Mouse (Mus musculus) heart, postnatal 10 days (tissue): ENCODE results near the gene Exosc2. TPM values are rescaled to one million over a fixed set of nuclear protein-coding genes. Genes with fewer than 3 reads are reported as not detected.
"Not testable (repeated sequence)": the region's sequence is repeated elsewhere in the genome, so short reads cannot be mapped to it uniquely, and the experiment has no call there.

ENCODE experiments used
- DNase-seq, 2 experiments: peaks; one replicate each; pipeline ENCODE4 v3.0.0; 2021
- intact Hi-C: fragments of 180-260 bp; cut with DNase I; formaldehyde crosslinking; loops from one replicate; pipeline ENCODE4 v1.15.1; 2025
- total RNA-seq, 2 experiments: library from RNA; stranded (reverse); gene quantifications; 2 replicates each; pipeline ENCODE4 v1.2.3; 2021

Gene Exosc2
- total RNA-seq, 2 experiments from 2014 or later = 14.1 to 16.0 TPM

DNA sequence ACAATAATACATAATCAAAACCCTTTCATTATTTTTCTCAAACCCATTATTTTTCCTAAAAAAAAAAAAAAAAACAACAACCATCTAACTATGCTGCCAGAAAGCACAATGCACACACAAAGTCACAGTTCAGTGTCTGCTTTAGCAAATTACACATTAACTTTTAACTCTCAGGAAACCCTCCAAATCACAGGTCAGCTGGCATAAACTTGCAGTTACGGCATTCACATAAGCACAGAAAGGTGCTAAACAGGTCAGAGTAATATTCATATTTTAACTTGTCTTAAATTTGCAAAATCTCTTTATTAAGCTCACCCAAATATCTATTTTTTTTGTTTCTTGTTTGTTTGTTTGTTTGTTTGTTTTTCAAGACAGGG lies 6.7 kb upstream of the Exosc2 start:
- no peak for DNase-seq
- intact Hi-C loops = no loop called here

DNA sequence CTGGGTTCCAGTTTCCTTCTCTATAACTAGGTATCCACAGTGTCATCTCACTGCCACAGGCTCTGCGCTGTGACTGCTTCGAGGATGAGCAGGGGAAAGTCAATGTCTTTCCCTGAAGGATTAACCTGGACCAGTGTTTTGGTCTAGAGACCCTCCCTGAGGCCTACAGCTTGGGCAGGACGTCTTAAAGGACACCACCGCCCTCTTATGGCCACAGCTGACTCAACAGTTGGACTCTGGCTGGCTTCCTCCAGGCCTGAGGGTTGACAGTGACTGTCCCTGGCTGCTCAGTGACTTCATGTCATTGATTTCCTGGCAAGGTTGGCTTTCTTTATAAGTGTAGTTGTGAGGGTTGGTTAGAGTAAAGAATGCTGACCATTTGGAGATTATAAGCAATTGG lies 3.2 kb upstream of the Exosc2 start:
- intact Hi-C loops = no loop called here
- DNase-seq = peak; percentile 26 to 55

- no peak for DNase-seq
- intact Hi-C loops = no loop called here
Observed at GRCm38 (mm10) chr2:31678641-31679040, 8.1 kb downstream of the Exosc2 start.

- DNase-seq = not testable (repeated sequence)
- intact Hi-C loops = loop anchor here (10.0 kb wide), 1 partner anchor 454 kb away; no protein-coding TSS in a partner anchor
Observed at GRCm38 (mm10) chr2:31681051-31681707, 10.7 kb downstream of the Exosc2 start.

GRCm38 (mm10) chr2:31681731-31682235 lies 11.3 kb downstream of the Exosc2 start:
- DNase-seq = no peak
- intact Hi-C loops = loop anchor here (2.0 to 10.0 kb wide), 2 partner anchors 165 to 453 kb away; partner anchors contain the start of gene Fibcd1

- DNase-seq = peak; percentile 63 to 79
- intact Hi-C loops = loop anchor here (1.0 to 10.0 kb wide), 3 partner anchors 163 to 451 kb away; partner anchors contain the start of gene Fibcd1
Observed at GRCm38 (mm10) chr2:31683666-31684065, 13.2 kb downstream of the Exosc2 start.

DNA sequence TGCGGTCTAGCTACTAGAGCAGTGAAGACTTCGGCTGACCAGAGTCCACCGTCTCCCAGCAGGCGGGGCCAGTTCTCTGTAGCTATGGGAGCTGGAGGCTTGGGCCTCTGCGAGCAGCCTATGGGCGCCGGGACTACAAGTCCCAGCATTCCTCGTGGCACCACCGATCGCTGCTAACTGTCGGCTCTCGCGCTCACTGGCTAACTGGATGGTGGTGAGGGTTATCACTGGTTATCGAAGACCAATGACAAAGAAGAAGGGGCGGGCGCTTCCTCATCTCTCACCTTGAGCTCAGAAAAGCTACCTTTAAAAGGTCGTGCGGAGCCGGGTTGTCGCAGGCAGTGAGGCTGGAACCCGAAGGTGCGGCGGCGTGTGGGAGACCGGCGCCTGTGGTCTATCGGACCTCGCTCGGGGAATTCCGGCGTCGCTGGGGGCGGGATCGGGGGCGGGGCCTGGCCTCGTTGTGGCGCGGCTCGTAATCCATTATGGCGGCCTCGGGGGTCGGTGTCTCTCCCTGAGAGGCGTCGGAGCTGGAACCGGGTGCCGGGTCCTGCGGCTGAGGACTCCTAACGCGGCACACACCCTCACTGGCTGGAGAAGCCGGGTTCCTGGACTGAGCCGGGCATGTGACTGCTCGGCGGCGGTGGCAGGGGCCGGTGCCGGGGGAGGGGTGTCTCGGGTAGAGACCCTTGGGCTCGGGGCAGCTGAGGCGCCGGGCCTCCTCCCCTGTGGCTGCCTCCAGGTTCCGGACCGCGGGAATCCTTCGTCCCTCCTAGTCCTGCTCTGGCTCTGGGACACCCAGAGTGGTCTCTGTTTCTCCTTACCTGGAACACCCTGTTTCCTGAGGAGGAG lies 17.8 kb downstream of the Exosc2 start, which contains the start of gene Abl1:
Gene Abl1, plus strand, starts transcription at position 303 of the 852 bp plus-strand sequence.
- intact Hi-C loops = loop anchor here (10.0 kb wide), 1 partner anchor 447 kb away; no protein-coding TSS in a partner anchor
- peak; percentile 97 to 98 for DNase-seq

DNA sequence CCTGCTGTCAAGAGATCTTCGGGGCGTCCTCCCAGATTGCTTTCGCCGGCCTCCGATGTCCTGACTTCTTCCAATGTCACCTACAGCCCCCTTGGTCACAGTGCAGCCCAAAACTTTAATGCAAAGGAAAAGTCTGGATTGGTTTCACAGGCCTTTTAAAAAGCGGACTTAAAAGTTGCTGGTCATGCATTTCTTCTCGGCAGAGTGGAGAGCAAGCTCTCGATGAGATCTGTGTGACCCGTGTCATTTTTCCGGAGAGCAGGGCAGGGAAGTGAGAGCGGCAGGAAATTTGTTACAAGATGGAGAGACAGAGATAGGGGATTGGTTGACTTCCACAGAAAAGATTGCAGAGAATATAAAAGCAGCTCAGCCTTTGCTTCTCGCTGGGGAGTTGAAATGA lies 18.5 kb downstream of the Exosc2 start:
- DNase-seq = peak in 1 of 2 experiments; percentile 39
- intact Hi-C loops = loop anchor here (10.0 kb wide), 1 partner anchor 446 kb away; no protein-coding TSS in a partner anchor

- peak in 1 of 2 experiments; percentile 34 for DNase-seq
- intact Hi-C loops = no loop called here
Observed at GRCm38 (mm10) chr2:31690063-31690462, 19.5 kb downstream of the Exosc2 start.

GRCm38 (mm10) chr2:31698209-31698608 lies 27.7 kb downstream of the Exosc2 start:
- DNase-seq = no peak
- intact Hi-C loops = no loop called here

DNA sequence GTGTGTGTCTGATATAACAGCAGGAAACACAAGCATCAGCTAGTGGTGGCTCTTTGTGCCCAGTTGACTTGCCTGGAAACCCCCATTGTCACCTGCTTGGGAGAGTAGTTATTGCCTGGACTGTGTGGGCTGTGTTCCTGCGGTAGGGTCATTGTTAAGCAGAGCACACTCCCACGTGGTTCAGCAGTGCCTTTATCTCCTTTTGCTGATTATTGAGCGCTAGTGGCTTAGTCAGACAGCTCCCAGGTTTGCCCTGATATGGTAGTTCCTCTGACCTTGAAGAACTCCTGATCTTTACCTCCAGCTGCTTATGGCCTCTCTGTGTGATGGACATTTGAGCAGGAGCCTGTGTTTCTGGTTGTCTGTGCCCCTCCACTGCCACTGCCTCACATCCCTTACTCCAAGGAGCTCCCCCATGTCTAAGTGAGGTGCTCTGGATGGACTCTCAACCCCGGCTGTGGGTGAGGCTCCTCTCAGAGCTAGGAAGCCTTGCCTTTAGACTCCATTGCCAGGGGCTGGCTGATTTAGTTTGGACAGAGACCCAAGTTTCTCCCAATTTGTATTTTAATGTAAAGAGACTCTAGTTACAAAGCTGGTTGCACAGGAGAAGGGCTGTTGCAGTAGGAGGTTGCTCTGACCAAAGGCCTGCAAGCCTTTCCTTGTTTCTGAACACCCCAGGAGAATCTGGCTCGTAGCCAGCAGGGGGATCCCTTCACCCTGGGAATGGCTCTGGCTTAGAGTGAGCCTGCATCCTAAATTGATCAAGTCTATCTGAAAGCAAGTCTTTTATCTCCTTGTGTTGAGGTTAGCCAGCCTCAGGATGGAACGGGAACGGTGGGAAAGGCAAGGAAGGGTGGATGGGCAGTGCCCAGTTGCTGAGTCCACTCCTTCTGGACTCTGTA lies 30.3 kb downstream of the Exosc2 start:
- intact Hi-C loops = no loop called here

GRCm38 (mm10) chr2:31703226-31703625 lies 32.7 kb downstream of the Exosc2 start:
- no peak for DNase-seq
- intact Hi-C loops = no loop called here

More for the DNA sequence above, 30.3 kb downstream of the Exosc2 start:
- peak in 1 of 2 experiments; percentile 20 for DNase-seq

- DNase-seq = no peak
- intact Hi-C loops = no loop called here
Observed at GRCm38 (mm10) chr2:31705914-31706313, 35.4 kb downstream of the Exosc2 start.

- intact Hi-C loops = no loop called here
- no peak for DNase-seq
Observed at GRCm38 (mm10) chr2:31706531-31706930, 36.0 kb downstream of the Exosc2 start.

DNA sequence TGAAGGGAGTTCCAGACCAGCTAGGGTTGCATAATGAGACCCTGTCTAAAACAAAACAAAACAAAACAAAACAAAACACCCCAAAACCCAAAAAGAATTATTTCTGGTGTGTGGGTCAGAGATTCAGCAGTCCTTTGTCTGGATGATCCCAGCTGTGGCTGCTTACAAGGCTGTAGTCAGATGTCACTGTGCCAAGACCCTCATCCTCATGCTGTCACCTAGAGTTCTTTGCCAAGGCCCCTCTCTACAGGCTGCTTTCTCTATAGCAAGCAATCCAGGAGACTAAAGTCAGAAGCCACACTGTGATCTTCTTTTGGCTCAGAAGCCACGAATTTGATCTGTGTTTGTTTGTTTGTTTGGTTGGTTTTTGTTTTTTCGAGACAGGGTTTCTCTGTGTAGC lies 42.2 kb downstream of the Exosc2 start:
- DNase-seq = no peak

GRCm38 (mm10) chr2:31713813-31714212 lies 43.3 kb downstream of the Exosc2 start:
- DNase-seq = no peak
- intact Hi-C loops = no loop called here

More for the DNA sequence above, 42.2 kb downstream of the Exosc2 start:
- intact Hi-C loops = no loop called here

DNA sequence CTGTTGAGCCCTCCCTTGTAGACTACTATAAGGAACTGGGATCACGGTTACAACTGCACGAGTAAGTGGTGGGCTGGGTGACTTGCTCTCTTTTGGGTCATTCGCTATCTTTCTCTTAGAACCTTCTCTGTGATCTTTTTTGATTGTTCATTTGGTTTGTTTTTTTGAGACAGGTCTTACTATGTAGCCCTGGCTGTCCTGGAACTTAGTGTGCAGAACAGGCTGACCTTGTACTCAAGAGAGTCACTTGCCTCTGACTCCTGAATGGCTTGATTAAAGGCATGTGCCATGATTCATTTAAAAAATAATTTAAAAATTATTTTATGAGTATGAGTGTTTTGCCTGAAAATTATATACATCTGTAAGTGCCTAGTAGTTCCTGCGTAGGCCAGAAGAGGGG lies 44.3 kb downstream of the Exosc2 start:
- intact Hi-C loops = no loop called here
- DNase-seq = no peak

DNA sequence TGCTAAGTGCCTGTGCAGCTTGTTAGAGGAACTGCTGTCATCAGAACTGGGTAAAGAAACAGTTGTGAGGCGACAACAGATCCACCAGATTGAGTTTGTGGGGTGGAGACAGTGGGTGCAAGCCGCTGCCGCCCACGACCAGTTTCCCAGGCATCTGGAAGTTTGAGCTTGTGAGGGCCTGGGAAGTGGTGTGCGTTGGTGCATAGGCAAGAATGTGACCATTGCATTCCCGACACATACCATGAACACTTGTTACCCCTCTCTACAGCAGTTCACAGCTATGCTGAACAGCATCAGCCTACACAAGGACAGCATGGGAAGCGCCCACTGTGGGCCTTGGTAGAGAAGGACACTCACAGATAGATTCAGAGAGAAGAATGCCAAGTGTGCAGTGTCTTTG lies 45.5 kb downstream of the Exosc2 start:
- intact Hi-C loops = no loop called here
- DNase-seq = no peak

- intact Hi-C loops = no loop called here
- DNase-seq = no peak
Observed at GRCm38 (mm10) chr2:31719202-31719880, 48.8 kb downstream of the Exosc2 start.

- no peak for DNase-seq
- intact Hi-C loops = no loop called here
Observed at GRCm38 (mm10) chr2:31719944-31720343, 49.4 kb downstream of the Exosc2 start.
